Mouse (Mus musculus) hindbrain, embryonic 11.5 days (tissue): ENCODE results near the gene Gcc2. TPM values are rescaled to one million over a fixed set of nuclear protein-coding genes. Genes with fewer than 3 reads are reported as not detected.
"Not testable (repeated sequence)": the region's sequence is repeated elsewhere in the genome, so short reads cannot be mapped to it uniquely, and the experiment has no call there.

Source experiments
- ATAC-seq: fragments of 200-750 bp; cut with Nextera tagmentation; 2 replicates; pipeline ENCODE4 v1.8.0; 2017; ENCODE audit warnings: mild to moderate bottlenecking, moderate TSS enrichment, moderate library complexity; ENCODE audit not compliant: low FRiP score
- DNase-seq: peaks from one replicate; pipeline ENCODE4 v3.0.0-alpha.2; 2015; ENCODE audit warnings: low spot score
- H3K27ac ChIP-seq: fragments of 300-500 bp; sonication (generic); 2 replicates; pipeline ENCODE4 v1.5.1; 2014; ENCODE audit warnings: mild to moderate bottlenecking, low read depth, low read length
- H3K27me3 ChIP-seq: fragments of 300-500 bp; sonication (generic); 2 replicates; pipeline ENCODE4 v1.6.1; 2014; ENCODE audit warnings: mild to moderate bottlenecking, low read length, moderate library complexity, mixed read lengths; ENCODE audit not compliant: control insufficient read depth, insufficient read depth
- H3K36me3 ChIP-seq: fragments of 300-500 bp; sonication (generic); 2 replicates; pipeline ENCODE4 v1.6.1; 2014; ENCODE audit warnings: mild to moderate bottlenecking, low read length, moderate library complexity, mixed read lengths; ENCODE audit not compliant: control insufficient read depth, insufficient read depth
- H3K4me1 ChIP-seq: fragments of 300-500 bp; sonication (generic); replicated peaks from 2 replicates; pipeline ENCODE4 v1.6.1; 2014; ENCODE audit warnings: low read length, mixed read lengths; ENCODE audit not compliant: control insufficient read depth, insufficient read depth
- H3K4me2 ChIP-seq: fragments of 300-500 bp; sonication (generic); replicated peaks from 2 replicates; pipeline ENCODE4 v1.6.1; 2014; ENCODE audit warnings: mild to moderate bottlenecking, low read depth, low read length
- H3K4me3 ChIP-seq: fragments of 300-500 bp; sonication (generic); 2 replicates; pipeline ENCODE4 v1.5.1; 2014; ENCODE audit warnings: low read depth, low read length
- H3K9ac ChIP-seq: fragments of 300-500 bp; sonication (generic); 2 replicates; pipeline ENCODE4 v1.6.1; 2014; ENCODE audit warnings: low read depth, low read length
- H3K9me3 ChIP-seq: fragments of 300-500 bp; sonication (generic); 2 replicates; pipeline ENCODE4 v1.6.1; 2016; ENCODE audit warnings: low read length; ENCODE audit not compliant: control insufficient read depth
- WGBS: fragments of 180-500 bp; shearing (Covaris S2); extraction: QIAGEN DNeasy Blood & Tissue Kit; methylation state at CpG from one replicate; pipeline ENCODE4 v1.1.7; 2014; 5-methylcytosine and 5-hydroxymethylcytosine counted together
- polyA plus RNA-seq: library from polyadenylated mRNA; unstranded; fragments of >200 nt; fragmentation: Nextera tagmentation; extraction: Ambion mirVana; gene quantifications from 2 replicates; pipeline ENCODE4 v1.2.1, GENCODE M21; 2014

Gene Gcc2
- polyA plus RNA-seq, 1 experiment from 2014 or later = 56.1 TPM

DNA sequence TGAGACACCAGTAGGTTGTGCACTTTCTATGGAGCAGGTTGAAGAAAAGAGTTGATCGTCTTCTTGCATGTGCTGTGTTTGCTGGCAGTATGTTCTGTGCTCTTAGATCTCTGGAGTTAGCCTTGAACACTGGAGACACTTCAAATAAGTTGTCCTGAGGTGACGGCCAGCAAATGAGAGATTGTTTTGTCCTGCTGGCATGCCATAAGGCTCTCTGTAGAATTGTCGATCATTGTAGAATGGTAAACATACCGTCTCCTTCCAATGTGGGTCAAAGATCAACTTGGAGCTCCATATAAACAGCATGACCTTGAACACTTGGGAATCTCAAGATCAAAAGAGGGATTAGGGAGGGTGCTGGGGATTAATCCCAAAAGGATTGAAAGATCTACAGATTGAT is 28.9 kb upstream of the Gcc2 start:
- H3K9me3 ChIP-seq, H3K9ac ChIP-seq, ATAC-seq, H3K27ac ChIP-seq, H3K27me3 ChIP-seq, H3K4me3 ChIP-seq, H3K4me1 ChIP-seq, H3K36me3 ChIP-seq, H3K4me2 ChIP-seq: not testable (repeated sequence)
- 91% methylated on average over 4 of the region's 4 CpGs for WGBS
- peak; percentile 23 for DNase-seq

DNA sequence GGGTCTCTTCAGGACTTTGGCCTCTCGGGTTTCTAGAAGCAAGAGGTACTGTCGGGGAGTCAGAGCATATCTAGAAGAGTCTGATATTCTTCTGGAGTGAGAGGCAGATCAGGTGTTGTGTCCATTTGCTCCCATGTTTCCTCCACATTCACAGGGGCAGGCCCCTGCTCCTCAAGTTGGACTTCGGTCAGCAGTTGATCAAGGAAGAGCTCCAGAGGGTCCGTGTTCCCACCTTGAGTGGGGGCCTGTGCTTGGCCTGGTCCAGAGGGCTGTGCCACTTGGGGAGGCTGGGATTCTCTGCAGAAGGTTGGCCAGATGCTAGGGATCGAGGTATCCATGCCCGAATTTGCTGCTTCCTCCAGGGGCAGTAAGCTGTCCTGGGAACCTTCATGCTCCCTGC is 27.5 kb upstream of the Gcc2 start:
- H3K27ac ChIP-seq, H3K27me3 ChIP-seq, H3K9ac ChIP-seq, H3K4me1 ChIP-seq, ATAC-seq, H3K4me2 ChIP-seq, DNase-seq, H3K36me3 ChIP-seq, H3K4me3 ChIP-seq: not testable (repeated sequence)
- WGBS = 83% methylated on average over 2 of the region's 6 CpGs
- H3K9me3 ChIP-seq = peaks cover 12% of the 10 kb centered on the region

DNA sequence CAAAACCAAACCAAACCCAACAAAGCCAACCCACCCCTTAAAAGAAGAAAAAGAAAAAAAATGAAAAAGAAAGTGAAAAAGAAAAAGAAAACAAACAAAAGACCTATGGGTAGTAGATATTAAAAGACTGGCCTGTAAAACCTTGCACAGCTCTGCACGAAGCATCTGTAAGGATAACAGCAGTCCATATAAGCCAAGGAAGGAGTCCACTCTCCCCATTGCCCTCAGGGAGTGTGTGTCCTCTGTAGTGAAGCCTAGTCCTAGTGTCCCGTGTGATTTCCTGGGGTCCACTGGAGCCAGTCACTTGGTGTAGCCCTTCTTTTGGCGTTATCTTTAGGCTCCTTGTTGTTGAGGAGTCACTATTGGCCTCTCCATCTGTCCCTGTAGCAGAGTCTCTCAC is 25.3 kb upstream of the Gcc2 start:
- H3K36me3 ChIP-seq, H3K27me3 ChIP-seq, H3K9ac ChIP-seq, H3K4me1 ChIP-seq, H3K9me3 ChIP-seq, DNase-seq, ATAC-seq, H3K4me3 ChIP-seq, H3K27ac ChIP-seq, H3K4me2 ChIP-seq: not testable (repeated sequence)
- WGBS = 52% methylated on average over 3 of the region's 3 CpGs

DNA sequence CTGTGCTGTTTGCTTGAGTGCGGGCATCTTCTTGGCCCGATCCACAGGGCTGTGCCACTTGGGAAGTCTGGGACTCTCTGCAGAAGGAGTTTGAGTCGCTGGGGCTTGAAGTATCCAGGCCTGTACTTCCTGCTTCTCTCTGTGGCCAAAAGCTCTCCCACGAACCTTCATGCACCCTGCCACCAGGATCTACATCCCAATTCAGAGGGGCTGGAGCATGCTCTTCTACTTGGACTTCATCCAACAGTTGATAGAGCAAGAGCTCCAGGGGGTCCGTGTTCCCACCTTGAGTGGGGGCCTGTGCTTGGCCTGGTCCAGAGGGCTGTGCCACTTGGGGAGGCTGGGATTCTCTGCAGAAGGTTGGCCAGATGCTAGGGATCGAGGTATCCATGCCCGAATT is 24.2 kb upstream of the Gcc2 start:
- not testable (repeated sequence) for H3K4me3 ChIP-seq, H3K27me3 ChIP-seq, H3K9ac ChIP-seq, H3K4me1 ChIP-seq, H3K27ac ChIP-seq, H3K9me3 ChIP-seq, H3K36me3 ChIP-seq, H3K4me2 ChIP-seq, DNase-seq
- WGBS = 82% methylated on average over 4 of the region's 7 CpGs
- peak; percentile 34 for ATAC-seq

DNA sequence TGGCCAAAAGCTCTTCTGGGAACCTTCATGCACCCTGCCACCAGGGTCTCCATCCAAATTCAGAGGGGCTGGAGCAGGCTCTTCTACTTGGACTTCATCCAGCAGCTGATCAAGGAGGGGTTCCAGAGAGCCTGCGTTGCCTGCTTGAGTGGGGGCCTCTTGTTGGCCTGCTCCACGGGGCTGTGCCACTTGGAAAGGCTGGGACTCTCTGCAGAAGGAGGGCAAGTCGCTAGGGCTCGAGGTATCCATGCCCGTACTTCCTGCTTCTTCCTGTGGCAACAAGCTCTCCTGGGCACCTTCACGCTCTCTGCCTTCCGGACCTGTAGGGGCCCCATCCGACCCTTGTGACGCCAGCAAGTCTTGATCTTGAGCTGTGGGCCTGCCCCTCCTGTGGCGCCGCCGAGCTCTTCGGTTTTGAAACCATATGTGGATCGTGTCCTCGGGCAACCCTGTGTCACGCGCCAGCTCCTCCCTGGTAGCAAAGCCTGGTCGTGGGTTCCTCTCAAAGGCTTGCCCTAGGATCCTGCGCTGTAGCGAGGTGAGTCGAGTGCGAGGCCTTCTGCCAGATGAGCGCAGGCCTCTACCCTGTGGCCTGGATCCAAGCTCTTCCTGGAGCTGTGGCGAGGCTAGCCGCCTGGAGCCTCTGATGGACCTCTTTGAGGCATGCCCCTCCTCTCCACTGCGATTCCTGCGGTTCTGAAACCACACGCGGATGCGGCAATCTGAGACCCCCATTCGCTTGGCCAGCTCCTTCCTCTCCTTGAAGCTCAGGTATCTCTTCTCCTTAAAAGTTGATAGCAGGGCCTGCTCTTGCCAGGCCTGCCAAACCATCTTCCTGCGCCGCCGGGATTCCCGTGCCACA is 23.3 kb upstream of the Gcc2 start:
- not testable (repeated sequence) for H3K27ac ChIP-seq, H3K4me1 ChIP-seq, H3K27me3 ChIP-seq, H3K9ac ChIP-seq, H3K4me3 ChIP-seq, H3K4me2 ChIP-seq, H3K36me3 ChIP-seq
- 86% methylated on average over 29 of the region's 35 CpGs for WGBS
- ATAC-seq (peak; percentile 79), DNase-seq (peak; percentile 47)
- H3K9me3 ChIP-seq = peaks cover 11% of the 10 kb centered on the region

DNA sequence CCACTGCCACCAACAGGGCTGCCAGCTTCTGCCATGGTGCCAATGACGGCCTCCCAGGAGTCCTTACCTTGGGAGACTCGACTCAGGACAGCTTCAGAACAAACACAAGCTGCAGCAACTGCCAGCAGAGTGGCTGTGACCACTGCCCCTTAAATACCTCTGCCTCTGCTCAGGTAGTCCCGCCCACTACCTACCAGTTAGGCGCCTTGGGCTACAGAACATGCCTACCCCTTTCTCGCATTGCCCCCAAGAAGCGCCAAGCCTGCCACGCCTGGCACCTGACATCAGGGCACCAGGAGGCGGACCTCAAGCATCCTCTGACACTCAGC is 22.7 kb upstream of the Gcc2 start, which contains the start of gene Duxf3:
TSS of gene Duxf3 (minus strand) at position 35 of the 329 bp plus-strand sequence.
- WGBS = 78% methylated on average over 5 of the region's 8 CpGs
- peaks cover 11% of the 10 kb centered on the region for H3K9me3 ChIP-seq
- ATAC-seq = peak; percentile 58
- DNase-seq, H3K27me3 ChIP-seq, H3K27ac ChIP-seq, H3K4me1 ChIP-seq, H3K36me3 ChIP-seq, H3K4me3 ChIP-seq, H3K9ac ChIP-seq, H3K4me2 ChIP-seq: not testable (repeated sequence)

DNA sequence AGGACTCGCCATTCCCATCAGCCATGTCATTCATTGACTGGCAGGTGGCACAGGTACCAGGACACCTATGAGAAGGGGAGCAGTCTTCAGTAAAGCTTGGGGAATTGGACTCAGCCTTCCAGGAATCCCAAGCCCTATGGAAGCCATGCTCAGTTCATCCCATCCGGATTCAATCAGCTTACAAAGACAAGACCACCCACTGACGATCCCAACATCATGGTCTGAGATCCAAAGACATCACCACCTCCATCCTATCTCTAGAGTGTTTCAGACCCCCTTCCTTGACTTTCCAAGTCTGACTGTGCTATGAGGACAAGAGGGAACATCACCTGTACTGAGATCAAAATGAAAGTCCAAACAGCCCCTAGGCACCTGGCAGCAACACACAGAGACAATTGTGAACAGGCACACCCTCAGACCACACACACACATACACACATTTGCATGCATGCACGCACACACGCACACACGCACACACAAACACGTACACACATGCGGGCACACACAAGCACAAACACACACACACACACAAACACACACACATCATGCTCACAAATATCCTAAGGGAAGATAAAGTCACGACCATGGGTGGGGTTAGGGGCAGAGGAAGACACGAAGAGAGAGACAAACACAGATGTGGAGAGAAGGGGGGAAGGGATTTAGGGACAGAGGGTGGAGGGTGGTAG is 22.1 kb upstream of the Gcc2 start:
- H3K36me3 ChIP-seq, H3K4me1 ChIP-seq, DNase-seq, H3K4me2 ChIP-seq, H3K9ac ChIP-seq, H3K4me3 ChIP-seq, H3K27ac ChIP-seq, H3K27me3 ChIP-seq: not testable (repeated sequence)
- WGBS = 76% methylated on average over 9 of the region's 10 CpGs
- peak; percentile 63 for ATAC-seq
- peaks cover 13% of the 10 kb centered on the region for H3K9me3 ChIP-seq

DNA sequence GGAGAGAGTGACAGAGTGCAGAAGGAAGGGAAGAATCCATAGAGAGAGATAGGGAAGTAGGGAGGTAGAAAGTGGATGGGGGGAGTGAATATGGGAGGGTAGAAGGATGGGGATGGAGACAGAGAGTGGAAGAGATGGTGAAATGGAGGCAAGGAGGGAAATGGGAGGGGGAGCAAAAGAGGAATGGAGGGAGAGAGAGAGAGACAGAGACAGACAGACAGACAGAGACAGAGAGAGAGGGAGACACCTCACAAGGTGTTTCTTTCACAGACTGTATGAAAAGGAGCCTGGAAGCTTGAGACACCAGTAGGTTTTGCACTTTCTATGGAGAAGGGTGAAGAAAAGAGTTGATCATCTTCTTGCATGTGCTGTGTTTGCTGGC is 21.6 kb upstream of the Gcc2 start:
- not testable (repeated sequence) for H3K27ac ChIP-seq, H3K4me2 ChIP-seq, H3K9ac ChIP-seq, H3K36me3 ChIP-seq, H3K4me3 ChIP-seq, DNase-seq, H3K4me1 ChIP-seq, H3K27me3 ChIP-seq, ATAC-seq
- peaks cover 13% of the 10 kb centered on the region for H3K9me3 ChIP-seq

DNA sequence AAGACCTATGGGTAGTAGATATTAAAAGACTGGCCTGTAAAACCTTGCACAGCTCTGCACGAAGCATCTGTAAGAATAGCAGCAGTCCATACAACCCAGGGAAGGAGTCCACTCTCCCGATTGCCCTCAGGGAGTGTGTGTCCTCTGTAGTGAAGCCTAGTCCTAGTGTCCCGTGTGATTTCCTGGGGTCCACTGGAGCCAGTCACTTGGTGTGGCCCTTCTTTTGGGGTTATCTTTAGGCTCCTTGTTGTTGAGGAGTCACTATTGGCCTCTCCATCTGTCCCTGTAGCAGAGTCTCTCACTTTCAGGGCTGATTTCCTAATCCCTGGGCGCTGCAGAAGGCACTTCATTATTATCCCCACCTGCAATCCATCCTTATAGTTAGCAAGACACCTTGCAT is 20.3 kb upstream of the Gcc2 start:
- not testable (repeated sequence) for H3K9ac ChIP-seq, DNase-seq, ATAC-seq, H3K27me3 ChIP-seq, H3K36me3 ChIP-seq, H3K4me3 ChIP-seq, H3K4me1 ChIP-seq, H3K4me2 ChIP-seq, H3K27ac ChIP-seq
- H3K9me3 ChIP-seq = peaks cover 16% of the 10 kb centered on the region
- 84% methylated on average over 4 of the region's 4 CpGs for WGBS
